Mouse (Mus musculus) intestine, embryonic 14.5 days (tissue): ENCODE data around the gene Myo9b. TPM values are rescaled to one million over a fixed set of nuclear protein-coding genes. Genes with fewer than 3 reads are reported as not detected.

Source experiments
- ATAC-seq: fragments of 200-750 bp; cut with Nextera tagmentation; replicated peaks from 2 replicates; pipeline ENCODE4 v1.8.0; 2017; ENCODE audit warnings: low read depth, moderate number of reproducible peaks, moderate TSS enrichment, moderate library complexity; ENCODE audit not compliant: low FRiP score, low TSS enrichment
- DNase-seq: peaks from one replicate; pipeline ENCODE4 v3.0.0-alpha.2; 2018; ENCODE audit warnings: low spot score
- H3K27ac ChIP-seq: fragments of 300-500 bp; sonication (generic); 2 replicates; pipeline ENCODE4 v1.5.1; 2014; ENCODE audit warnings: low read depth, mild to moderate bottlenecking, control low read depth
- H3K27me3 ChIP-seq: fragments of 300-500 bp; sonication (generic); replicated peaks from 2 replicates; pipeline ENCODE4 v1.6.1; 2014; ENCODE audit warnings: low read length, control low read depth; ENCODE audit not compliant: control insufficient read depth, insufficient read depth
- H3K36me3 ChIP-seq: fragments of 300-500 bp; sonication (generic); 2 replicates; pipeline ENCODE4 v1.6.1; 2014; ENCODE audit warnings: low read length, control low read depth; ENCODE audit not compliant: control insufficient read depth, insufficient read depth
- H3K4me1 ChIP-seq: fragments of 300-500 bp; sonication (generic); replicated peaks from 2 replicates; pipeline ENCODE4 v1.6.1; 2014; ENCODE audit warnings: low read length, control low read depth, mixed read lengths; ENCODE audit not compliant: control insufficient read depth, insufficient read depth
- H3K4me2 ChIP-seq: fragments of 300-500 bp; sonication (generic); 2 replicates; pipeline ENCODE4 v1.6.1; 2014; ENCODE audit warnings: low read length
- H3K4me3 ChIP-seq: fragments of 300-500 bp; sonication (generic); 2 replicates; pipeline ENCODE4 v1.5.1; 2014; ENCODE audit warnings: low read depth, low read length, control low read depth, mixed read lengths
- H3K9ac ChIP-seq: fragments of 300-500 bp; sonication (generic); 2 replicates; pipeline ENCODE4 v1.6.1; 2014; ENCODE audit warnings: mild to moderate bottlenecking, low read length
- H3K9me3 ChIP-seq: fragments of 300-500 bp; sonication (generic); 2 replicates; pipeline ENCODE4 v1.6.1; 2016; ENCODE audit warnings: low read length, control low read depth; ENCODE audit not compliant: control insufficient read depth
- WGBS: fragments of 180-500 bp; shearing (Covaris S2); extraction: QIAGEN DNeasy Blood & Tissue Kit; methylation state at CpG from one replicate; pipeline ENCODE4 v1.1.7; 2014; 5-methylcytosine and 5-hydroxymethylcytosine counted together
- polyA plus RNA-seq: library from polyadenylated mRNA; unstranded; fragments of >200 nt; fragmentation: Nextera tagmentation; extraction: Ambion mirVana; gene quantifications from 2 replicates; pipeline ENCODE4 v1.2.1, GENCODE M21; 2014

Gene Myo9b
- polyA plus RNA-seq, 1 experiment from 2014 or later, result 21.6 TPM

- H3K4me3 ChIP-seq, result peak overlapping the region; percentile 93
- WGBS, result 1% methylated on average over 72 of the region's 72 CpGs
- H3K4me1 ChIP-seq, result peaks cover 47% of the 10 kb centered on the region
- H3K9me3 ChIP-seq, result no peaks in the 10 kb centered on the region
- H3K9ac ChIP-seq, result peak overlapping the region; percentile 85
- DNase-seq, result no peak
- H3K27ac ChIP-seq, result peak overlapping the region; percentile 91
- no peak for ATAC-seq
- H3K4me2 ChIP-seq, result peak overlapping the region; percentile 97
- no peaks in the 10 kb centered on the region for H3K27me3 ChIP-seq
- peaks cover 16% of the 10 kb centered on the region for H3K36me3 ChIP-seq
These were observed 108.0 kb downstream of the Myo9b start for GRCm38 (mm10) chr8:71380178-71381171.

- Histone ChIP-seq H3K27me3 (no peaks in the 10 kb centered on the region), H3K4me3 (peak within 1 kb of the TSS; percentile 93), H3K4me2 (peak within 1 kb of the TSS; percentile 97), H3K4me1 (peaks cover 37% of the 10 kb centered on the region), H3K27ac (peak within 1 kb of the TSS; percentile 91), H3K36me3 (peaks cover 15% of the 10 kb centered on the region), H3K9ac (peak within 1 kb of the TSS; percentile 85), H3K9me3 (no peaks in the 10 kb centered on the region)
- peak; percentile 29 for ATAC-seq
- DNase-seq, result peak; percentile 86
- under 1% methylated on average over 77 of the region's 89 CpGs for WGBS
These were observed 109.0 kb downstream of the Myo9b start, which contains the start of gene Nr2f6 for GRCm38 (mm10) chr8:71381421-71381970. Gene Nr2f6 (minus strand): TSS chr8:71381960.

GRCm38 (mm10) chr8:71381971-71382961, 109.8 kb downstream of the Myo9b start:
- Histone ChIP-seq H3K27ac (peak overlapping the region; percentile 91), H3K4me3 (peak overlapping the region; percentile 93), H3K36me3 (peaks cover 8% of the 10 kb centered on the region), H3K4me2 (peak overlapping the region; percentile 97), H3K9me3 (no peaks in the 10 kb centered on the region), H3K4me1 (peaks cover 31% of the 10 kb centered on the region), H3K9ac (peak overlapping the region; percentile 85), H3K27me3 (no peaks in the 10 kb centered on the region)
- 3% methylated on average over 46 of the region's 80 CpGs for WGBS
- ATAC-seq (peak; percentile 90), DNase-seq (peak; percentile 90)

- no peaks in the 10 kb centered on the region for H3K27me3 ChIP-seq
- H3K4me1 ChIP-seq, result peaks cover 31% of the 10 kb centered on the region
- WGBS, result 28% methylated on average over 12 of the region's 12 CpGs
- DNase-seq (no peak), ATAC-seq (no peak)
- no peak overlapping the region for H3K4me3 ChIP-seq
- no peaks in the 10 kb centered on the region for H3K9me3 ChIP-seq
- H3K36me3 ChIP-seq, result no peaks in the 10 kb centered on the region
- 0 out of 2 replicates have a peak overlapping the region, but pooled peaks have one; percentile 11 for H3K9ac ChIP-seq
- H3K27ac ChIP-seq, result peak overlapping the region; percentile 88; the same call in 1 of the 2 replicates
- no peak overlapping the region for H3K4me2 ChIP-seq
These were observed 110.9 kb downstream of the Myo9b start for GRCm38 (mm10) chr8:71383396-71383795.

- 53% methylated on average over 3 of the region's 3 CpGs for WGBS
These were observed 111.3 kb downstream of the Myo9b start for GRCm38 (mm10) chr8:71383860-71384259.

GRCm38 (mm10) chr8:71385212-71385835, 112.8 kb downstream of the Myo9b start:
- H3K27ac ChIP-seq, result no peak overlapping the region
- DNase-seq (no peak), ATAC-seq (no peak)
- no peak overlapping the region for H3K4me2 ChIP-seq
- H3K27me3 ChIP-seq, result no peaks in the 10 kb centered on the region
- H3K4me1 ChIP-seq, result peaks cover 14% of the 10 kb centered on the region
- no peak overlapping the region for H3K4me3 ChIP-seq
- no peaks in the 10 kb centered on the region for H3K9me3 ChIP-seq
- no peak overlapping the region for H3K9ac ChIP-seq
- H3K36me3 ChIP-seq, result no peaks in the 10 kb centered on the region
- 64% methylated on average over 12 of the region's 12 CpGs for WGBS

More at GRCm38 (mm10) chr8:71383860-71384259, 111.3 kb downstream of the Myo9b start:
- Histone ChIP-seq H3K9me3 (no peaks in the 10 kb centered on the region), H3K27me3 (no peaks in the 10 kb centered on the region), H3K27ac (peak overlapping the region; percentile 88; the same call in 1 of the 2 replicates), H3K9ac (no peak overlapping the region), H3K4me3 (no peak overlapping the region), H3K36me3 (no peaks in the 10 kb centered on the region), H3K4me2 (no peak overlapping the region), H3K4me1 (peaks cover 28% of the 10 kb centered on the region)
- DNase-seq (no peak), ATAC-seq (no peak)

GRCm38 (mm10) chr8:71388267-71388666, 115.8 kb downstream of the Myo9b start:
- Histone ChIP-seq H3K9ac (no peak overlapping the region), H3K4me3 (no peak overlapping the region), H3K4me2 (no peak overlapping the region), H3K4me1 (peaks cover 3% of the 10 kb centered on the region), H3K27me3 (no peaks in the 10 kb centered on the region), H3K27ac (no peak overlapping the region), H3K36me3 (no peaks in the 10 kb centered on the region), H3K9me3 (no peaks in the 10 kb centered on the region)
- WGBS, result 63% methylated on average over 1 of the region's 1 CpGs
- DNase-seq (no peak), ATAC-seq (no peak)
